Mouse (Mus musculus) embryo, embryonic 11.5 days (tissue): ENCODE data around the gene Asb17.
"Not testable (repeated sequence)": the region's sequence is repeated elsewhere in the genome, so short reads cannot be mapped to it uniquely, and the experiment has no call there.

Experiments used
- DNase-seq: peaks from one replicate; pipeline ENCODE4 v3.0.0-alpha.2; 2012; ENCODE audit warnings: low read depth, low spot score

Gene Asb17

DNA sequence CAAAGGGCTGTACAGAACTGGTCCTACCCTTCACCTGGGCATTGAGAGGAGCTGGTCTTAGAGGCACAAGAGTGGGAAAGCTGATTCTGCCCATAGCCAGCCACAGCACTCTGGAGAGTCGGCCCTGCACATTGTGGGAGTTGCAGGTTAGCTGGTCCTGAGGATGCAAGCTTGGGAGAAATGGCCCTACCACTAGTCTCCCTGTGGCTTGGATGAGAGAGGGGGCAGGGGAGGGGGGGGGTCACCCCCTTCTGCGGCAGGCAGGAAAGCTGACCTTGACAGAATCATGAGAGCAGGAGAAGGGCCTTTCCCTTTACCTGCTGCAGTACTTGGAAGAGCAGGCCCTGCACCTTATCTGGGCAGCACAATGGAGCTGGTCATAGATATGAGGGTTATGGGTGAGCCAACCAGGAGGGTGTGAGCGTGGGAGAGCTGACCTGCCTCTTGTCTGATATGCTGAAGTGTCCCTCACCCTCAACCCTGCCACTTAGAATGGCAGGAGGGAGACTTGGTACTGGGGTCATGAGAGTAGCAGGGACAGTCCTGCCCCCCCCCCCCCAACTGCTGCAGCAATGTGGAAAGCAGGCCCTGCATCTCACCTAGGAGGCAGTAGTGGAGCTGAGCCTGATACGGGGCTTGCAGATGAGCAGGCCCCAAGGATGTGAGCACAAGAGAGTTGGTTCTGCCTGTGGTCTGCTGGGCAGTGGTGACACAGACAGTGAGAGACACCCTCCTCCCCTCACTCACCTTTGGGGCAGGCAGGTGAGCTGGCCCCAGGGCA is 11.9 kb upstream of the Asb17 start:
- no peak for DNase-seq

DNA sequence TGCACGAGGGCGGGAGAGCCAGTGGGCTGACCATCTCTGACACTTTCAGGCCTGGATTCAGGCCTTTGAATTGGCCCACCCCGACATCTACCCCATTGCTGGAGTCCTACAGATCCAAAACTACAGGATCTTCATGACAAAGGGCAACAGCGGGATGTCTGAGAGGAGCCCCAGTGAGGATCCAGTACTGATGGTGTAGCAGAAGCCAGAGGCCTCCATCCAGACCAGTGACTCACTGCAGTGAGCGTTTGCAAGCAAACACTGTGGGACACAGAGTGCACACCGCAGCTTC is 11.4 kb upstream of the Asb17 start:
- no peak for DNase-seq

DNA sequence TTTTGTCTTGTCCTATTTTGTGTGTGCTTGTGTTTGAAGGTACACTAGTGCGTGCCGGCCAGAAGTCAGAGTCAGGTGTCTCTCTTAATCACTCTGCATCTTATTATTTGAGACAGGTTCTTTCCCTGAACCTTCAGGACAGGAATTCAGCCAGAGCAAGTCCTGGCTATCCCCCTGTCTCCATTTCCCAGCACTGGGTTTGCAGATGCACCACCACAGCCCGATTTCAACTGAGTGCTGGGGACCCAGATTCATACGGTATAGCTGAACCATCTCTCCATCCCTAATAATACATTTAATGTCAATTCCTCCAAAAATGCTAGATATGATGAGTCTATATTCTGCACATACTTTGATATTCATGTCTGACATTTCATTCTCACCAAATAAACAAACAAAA is 9.9 kb upstream of the Asb17 start:
- no peak for DNase-seq

DNA sequence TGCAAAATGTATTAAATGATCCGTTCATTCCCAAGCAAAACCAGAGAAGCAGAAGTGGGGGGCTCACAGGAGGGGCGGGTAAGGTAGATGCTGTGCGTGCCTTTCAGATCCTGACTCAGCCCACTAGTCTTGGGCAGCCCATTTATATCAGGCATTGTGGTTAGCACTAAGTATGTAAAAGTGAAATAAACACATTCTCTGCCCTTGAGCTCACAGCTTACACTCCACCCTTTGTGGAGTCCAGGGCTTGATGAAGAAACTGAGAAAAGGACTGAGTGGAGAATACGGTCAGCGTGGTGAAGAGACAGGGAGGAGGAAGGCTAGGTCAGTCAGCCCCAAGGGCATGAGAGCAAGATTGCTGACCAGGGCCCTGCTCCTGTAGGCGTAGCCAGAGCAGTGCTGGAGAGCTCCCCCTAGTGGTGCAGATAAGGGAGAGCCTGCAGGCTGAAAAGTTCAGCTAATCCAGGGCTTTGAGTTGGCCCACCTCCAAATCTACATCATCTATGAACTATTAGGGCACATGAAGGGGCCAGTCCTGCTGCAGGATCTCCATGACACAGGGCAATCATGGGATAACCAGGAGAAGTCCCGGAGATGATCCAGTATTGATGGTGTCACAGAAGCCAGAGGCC is 8.4 kb upstream of the Asb17 start:
- DNase-seq, result peak; percentile 40

DNA sequence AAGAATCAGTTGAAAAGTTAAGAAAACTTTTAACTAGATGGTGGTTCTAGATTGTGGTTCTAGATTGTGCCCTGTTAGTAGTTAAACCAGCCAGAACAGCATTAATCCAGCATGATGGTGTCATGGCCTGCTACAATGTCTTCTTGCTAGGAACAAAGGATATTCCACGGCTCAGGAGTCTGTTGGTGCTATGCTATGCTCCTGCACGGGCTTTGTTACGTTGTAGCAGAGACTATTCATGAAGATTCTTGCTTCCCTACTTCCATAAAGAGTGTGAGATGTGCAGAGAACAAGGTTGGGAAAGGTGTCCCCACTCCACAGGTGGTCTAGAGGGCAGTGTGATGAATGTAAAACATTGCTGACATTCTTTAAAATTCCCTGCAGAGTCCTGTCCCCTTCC is 7.7 kb upstream of the Asb17 start:
- DNase-seq, result no peak

DNA sequence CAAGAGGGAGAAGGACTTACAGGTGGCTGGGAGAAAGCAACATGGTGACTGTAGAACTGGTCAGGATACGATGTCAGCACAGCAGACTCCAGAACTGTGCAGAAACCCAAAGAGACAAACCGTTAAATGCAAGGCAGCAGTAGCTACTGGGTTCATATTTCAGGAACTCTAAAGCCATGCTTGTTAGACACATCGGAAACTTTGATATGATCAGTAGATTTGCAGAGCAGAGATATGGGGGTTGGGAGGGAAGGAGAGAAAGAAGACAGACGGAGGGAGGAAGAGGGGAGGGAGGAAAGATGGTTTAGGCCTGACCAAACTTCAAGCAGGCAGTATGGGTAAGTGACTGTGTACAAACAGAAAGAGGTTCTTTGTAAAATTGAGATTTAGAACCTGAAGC is 6.4 kb upstream of the Asb17 start:
- DNase-seq, result no peak

DNA sequence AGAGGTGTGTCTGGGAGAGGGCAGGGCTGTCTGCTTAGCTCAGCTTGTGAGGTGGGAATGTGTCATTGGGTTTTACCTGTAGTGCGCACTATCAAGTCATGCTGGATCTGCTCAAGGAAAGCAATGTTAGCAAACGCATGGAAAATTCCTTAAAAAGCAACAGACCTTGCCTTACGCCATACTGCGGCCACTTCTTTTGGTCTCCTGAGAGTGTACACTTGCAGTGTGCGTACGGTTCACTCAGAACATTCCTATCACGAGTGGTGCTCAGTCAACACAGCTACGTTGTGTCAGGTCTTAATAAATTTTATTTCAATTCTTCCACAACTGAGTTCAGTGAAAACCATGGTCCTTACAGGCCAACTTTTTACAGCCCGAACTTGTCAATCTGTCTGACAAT is 748 bp downstream of the Asb17 start:
- DNase-seq, result no peak

DNA sequence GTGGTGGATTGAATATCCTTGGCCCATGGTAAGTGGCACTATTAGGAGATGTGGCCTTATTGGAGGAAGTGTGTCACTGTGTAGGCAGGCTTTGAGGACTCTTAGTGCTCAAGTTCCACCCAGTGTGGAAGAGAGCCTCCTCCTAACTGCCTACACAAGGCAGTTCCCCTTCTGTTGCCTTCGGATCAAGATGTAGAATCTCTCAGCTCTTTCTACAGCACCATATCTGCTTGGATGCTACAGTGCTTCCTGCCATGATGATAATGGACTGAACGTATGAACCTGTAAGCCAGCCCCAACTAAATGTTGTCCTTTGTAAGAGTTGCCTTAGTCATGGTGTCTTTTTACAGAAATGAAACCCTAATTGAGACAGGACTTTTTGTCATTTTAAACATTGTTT is 1.5 kb downstream of the Asb17 start:
- DNase-seq, result no peak

DNA sequence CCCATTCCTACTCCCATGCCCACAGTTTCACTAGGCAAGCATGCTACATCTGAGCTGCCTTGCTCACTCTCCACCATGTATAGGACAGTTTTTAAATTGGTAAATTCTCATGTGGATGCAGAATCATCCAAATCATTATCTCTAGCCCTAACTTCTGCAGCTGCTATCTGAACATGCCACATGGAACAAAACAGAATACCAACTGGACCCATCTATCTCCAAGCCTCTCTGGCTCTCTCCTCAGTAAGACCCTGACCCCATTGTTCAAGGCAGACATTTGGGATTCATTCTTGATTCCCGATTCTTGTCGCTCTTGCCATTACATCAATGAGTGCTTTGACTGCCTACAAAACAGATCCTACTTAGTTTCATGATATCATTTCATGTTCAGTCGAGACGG is 2.1 kb downstream of the Asb17 start:
- no peak for DNase-seq

DNA sequence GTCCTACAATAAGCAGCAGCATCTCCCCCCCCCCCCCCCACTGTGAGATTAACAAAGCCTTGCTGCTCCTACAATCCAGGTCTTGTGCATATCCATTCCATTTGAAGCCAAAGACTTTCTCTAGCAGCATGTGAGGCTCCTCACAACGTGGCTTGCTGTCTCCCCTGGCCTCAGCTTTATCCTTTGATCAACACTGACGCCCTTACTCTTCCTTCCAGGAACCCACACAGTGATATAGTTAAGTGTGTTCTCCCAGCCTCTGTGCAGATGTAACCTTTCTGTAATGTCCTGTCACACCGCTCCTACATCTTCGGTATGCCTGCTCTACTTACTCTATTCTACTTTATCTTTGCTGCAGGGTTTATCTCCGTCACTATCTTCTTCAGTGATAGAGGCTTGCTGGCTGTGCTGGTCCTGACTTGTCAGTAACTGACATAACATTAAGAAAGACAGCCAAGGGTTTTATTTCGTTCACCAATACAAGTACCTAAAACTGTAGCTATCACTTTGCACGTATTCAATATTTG is 3.3 kb downstream of the Asb17 start:
- no peak for DNase-seq

DNA sequence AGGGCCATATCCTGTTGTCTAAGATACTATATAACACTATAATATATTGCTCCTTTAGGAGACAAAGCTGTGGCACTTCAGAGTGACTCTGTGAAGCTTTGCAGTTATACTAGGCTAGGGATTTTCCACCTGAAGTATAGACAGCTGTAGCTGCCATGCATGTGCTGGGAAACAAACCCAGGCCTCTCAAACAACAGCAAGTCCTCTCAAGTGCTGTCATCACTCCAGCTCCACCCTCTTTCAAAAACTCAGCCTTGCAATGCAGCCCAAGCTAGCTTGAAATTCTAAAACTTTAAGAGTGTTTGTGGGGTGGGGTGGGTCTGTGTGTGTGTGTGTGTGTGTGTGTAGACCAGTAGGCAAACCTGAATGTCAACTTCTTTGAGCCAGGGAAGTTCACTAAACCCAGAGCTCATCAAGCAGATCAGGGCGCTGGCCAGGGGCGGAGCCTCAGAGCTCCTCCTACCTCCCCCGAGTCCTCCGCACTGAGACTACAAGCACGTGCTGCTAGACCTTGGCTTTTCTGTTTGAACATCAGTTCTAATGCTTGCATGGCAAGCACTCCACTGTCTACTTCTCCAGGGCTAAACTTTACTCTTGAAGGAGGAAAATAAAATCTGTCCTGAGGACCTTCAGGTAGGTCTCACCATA is 5.5 kb downstream of the Asb17 start:
- no peak for DNase-seq

DNA sequence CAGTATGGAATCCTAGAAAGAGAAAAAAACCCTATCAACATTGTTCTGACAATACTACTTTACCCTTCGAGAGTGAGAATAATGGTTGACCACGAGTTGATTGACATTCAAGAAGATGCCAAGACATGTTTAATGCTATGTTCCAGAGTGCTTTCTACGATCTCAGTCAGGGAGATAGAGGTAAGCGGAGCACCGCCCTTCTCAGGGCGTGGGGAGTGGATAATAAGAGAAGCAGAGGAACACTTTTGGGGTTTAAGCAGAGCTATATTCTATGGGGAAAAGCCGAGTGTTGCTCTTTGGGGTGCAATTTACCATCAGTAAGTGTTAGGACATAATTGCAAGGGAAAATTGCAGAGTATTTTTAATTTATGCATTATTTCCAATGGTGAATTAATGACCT is 6.8 kb downstream of the Asb17 start:
- DNase-seq, result no peak

DNA sequence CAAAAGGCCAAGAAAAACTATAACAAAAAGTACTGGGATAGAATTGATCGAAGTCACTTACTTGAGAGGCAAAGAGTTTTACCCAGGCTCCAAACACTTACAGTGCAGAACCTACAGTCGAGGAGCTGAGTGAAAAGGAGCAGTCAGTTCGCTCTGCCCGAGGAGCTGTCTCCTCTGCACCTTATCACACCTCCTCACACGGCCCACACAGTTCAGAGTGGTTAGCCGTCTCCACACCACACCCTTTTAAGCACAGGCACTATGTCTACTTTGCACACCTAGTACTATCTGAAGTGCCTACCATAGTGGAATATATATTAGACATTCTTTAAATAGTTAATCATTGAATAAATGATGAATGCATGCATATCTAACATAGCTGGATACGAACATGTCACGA is 8.3 kb downstream of the Asb17 start:
- DNase-seq, result no peak

DNA sequence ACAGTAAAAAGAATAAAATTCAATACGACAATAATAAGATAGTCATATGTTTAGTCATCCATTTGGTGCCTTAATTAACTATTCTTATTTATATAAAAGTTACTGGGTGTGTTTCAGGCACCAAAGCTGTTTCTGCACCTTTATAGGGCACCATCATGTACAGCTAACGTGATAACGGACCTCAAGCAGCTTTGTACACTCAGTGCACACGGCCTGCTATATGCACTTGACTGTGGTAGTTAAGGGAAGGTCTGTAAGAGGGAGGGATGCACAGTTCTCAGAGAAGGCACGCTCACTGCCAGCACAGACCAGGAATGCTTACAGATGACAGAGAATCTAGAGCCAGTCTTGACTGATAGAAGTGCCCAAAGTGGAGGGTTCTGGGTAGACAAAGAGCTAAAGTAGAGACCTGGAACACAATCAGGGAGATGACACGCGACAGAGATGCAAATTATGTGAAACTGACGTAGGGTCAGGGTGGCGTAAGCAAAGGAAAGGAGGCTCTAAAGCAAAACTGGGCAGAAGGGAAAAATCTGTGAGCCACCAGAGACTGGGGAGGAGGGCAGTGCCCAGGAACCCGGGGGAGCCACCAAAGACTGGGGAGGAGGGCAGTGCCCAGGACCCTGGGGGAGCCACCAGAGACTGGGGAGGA is 14.5 kb downstream of the Asb17 start:
- DNase-seq, result no peak

DNA sequence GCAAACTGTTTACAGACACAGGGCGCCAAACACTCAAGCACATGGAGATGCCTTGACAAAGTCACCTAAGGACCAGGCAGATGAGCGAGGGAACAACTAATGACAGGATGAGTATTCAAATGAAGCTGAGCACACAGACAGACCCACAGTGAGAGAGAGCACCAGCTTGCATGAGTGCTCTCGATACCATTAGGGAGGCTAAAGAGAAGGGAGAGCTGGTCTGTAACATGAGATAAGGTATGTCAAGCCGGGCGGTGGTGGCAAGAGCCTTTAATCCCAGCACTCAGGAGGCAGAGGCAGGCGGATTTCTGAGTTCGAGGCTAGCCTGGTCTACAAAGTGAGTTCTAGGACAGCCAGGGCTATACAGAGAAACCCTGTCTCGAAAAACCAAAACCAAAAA is 16.4 kb downstream of the Asb17 start:
- not testable (repeated sequence) for DNase-seq

DNA sequence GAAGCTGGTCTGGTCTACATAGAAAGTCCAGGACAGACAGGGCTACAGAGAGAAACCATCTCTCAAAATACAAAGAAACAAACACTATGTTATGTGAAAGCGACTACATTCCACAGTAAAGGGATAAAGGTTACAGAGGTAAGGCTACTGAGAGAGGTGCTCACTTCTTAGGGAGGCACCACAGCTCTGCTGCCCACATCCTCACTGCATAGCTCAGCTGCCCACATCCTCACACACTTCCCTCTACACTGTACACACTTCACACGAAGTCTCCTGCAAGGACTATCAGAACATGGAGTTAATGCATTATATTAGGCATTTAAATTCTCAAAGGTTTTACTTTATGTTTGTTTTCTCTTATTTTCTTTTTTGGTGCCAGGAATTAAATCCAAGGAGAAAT is 19.8 kb downstream of the Asb17 start:
- DNase-seq, result no peak

DNA sequence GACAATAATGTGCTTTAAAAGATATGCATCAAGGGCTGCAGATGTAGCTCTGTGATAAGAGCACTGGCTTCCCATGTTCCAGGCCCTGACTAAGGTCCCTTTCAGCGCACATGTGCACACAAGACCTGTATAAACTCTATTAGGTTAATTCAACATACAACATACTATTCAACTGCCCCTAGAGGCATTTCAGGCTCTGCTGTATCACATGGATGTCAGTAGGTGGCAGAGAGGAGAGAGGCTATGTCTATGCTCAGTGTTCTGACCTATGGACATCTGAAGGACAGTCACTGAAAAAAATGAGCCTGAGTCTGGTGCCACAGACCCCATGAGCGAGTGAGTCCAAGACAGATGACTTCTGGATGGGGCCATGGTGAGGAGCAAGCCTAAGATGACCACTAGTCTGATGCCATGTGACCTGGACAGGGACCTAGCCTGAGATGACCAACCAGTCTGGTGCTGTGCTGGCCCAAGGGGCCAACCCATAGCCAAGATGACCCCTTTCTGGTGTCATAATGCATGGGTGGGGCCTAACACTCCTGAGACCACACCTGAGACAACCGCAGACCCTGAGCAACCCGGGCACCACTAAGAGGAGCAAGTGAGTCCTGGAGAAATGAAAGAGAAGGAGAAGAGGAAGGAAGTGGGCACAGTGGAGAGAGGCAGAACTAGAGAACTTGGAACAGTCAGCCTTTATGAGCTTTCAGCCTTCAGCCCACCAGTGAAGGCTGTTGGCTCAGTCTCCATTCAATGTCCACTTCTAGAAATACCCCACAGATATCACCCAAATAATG is 20.8 kb downstream of the Asb17 start:
- no peak for DNase-seq

DNA sequence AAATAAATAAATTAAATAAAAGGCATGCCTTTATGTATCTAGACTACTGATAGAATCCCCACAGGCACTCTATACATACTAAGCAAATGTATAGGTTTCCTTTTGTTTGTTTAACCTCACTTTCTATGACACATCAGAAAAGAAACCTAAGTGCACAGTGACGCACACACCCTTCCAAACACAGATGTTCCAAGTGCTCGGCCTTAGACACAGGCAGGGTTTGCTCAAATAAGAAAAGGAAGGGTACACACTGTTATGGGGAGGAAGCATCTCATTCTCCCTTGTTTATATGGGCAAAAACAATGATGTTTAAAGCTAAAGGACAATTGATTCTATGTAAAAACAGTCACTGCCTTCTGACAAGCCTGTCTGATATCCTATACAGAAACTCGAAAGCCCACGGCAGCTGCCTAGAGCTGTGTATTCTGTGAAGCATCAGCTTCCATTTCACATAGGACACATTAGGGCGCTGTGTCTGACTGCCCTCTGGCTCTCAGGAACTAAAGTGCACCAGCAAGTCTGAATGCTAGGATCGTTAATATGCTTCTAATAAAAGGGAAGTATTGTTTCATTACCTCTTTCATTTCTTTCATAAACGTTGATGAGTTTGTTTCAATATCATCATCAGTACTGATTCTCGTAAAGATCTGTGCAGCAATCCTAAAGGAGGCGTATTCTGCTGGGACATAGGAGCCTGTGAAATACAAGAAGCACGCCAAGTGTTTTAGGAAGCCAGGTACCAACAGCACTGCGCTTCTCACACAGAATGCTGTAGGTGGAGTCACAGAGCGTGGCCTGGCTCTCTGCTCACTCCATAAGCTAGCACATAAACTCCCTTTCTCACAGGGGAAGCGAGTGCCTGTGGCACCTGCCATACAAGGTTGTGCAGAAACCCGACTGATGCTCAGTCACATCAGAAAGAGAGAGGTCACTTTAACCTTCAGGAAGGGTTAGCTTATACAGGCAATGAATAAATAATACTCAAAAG is 23.4 kb downstream of the Asb17 start:
- no peak for DNase-seq

DNA sequence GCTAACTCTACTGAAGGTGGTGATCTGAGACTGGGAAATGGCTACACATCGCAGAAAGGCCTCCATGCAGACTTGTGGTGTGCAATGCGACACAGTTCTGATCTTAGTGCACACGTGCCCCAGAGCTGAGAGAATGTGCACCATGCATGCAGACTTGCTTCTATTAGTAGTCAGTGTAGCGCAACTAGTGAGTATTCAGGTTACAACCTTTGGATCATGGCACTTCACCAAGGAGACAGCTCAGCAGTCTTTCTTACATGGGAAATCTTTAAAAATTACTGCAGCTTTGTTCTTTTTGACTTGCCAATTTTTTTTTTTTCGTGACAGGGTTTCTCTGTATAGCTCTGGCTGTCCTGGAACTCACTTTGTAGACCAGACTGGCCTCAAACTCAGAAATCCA is 27.4 kb downstream of the Asb17 start:
- no peak for DNase-seq

DNA sequence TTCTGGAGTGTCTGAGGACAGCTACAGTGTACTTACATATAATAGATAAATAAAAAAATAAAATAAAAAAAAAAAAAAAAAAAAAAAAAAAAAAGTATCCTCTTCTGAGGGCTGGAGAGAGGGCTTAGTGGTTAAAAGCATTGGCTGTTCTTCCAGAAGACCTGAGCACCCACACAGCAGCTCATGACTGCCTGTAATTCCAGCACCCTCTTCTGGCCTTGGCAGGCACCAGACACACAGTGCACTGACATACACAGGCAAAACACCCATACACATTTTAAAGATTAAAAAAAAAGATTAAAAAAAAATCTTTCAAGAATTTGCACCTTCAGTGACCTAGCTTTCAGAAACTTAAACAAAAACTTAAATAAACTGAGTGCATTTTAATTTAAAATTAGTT is 42.3 kb downstream of the Asb17 start:
- DNase-seq, result no peak

DNA sequence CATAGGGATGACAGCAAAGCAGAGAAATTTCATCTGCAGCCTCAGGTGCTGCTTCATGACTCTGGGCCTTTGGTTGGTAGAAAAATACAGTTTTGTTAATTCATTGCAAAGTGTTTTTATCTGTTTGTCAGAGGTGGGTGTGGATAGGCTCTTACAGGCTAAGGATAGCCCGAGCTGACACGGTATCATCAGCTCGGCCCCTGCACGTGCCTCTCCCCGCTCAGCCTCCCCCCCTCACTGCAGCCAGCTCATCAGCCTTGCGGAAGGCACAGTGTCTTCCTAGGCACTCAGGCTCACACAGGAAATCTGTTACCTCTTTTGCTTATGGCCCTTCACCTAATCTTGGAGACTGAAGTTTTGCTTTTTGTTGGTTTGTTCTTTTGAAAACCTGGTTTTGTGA is 44.1 kb downstream of the Asb17 start:
- no peak for DNase-seq
